Mouse (Mus musculus) left cerebral cortex, adult 2 months (tissue): Measurements from ENCODE around the gene Rfxank. TPM values are rescaled to one million over a fixed set of nuclear protein-coding genes. Genes with fewer than 3 reads are reported as not detected.

Source experiments
- DNase-seq, 2 experiments: peaks; one replicate each; pipeline ENCODE4 v3.0.0; 2021 to 2022; ENCODE audit warnings: low spot score in 2 of 2, mixed read lengths in 1 of 2; ENCODE audit errors: extremely low spot score in 1 of 2
- H3K27ac ChIP-seq: fragments of 200-600 bp; 2 replicates; pipeline ENCODE4 v1.8.1; 2022
- H3K4me3 ChIP-seq: fragments of 200-600 bp; 2 replicates; pipeline ENCODE4 v1.8.1; 2022
- CTCF ChIP-seq: fragments of 200-600 bp; IDR thresholded peaks from 2 replicates; pipeline ENCODE4 v1.8.1; 2022; ENCODE audit warnings: antibody characterized with exemption, mild to moderate bottlenecking, moderate library complexity
- intact Hi-C: fragments of 180-260 bp; cut with DNase I; formaldehyde crosslinking; loops from one replicate; pipeline ENCODE4 v1.15.1; 2025
- total RNA-seq, 2 experiments: library from RNA; stranded (reverse); gene quantifications; 2 replicates each; pipeline ENCODE4 v1.2.3; 2021

Gene Rfxank
- total RNA-seq, 2 experiments from 2014 or later = 13.1 to 14.2 TPM

GRCm38 (mm10) chr8:70170116-70170515 lies 31.2 kb upstream of the Rfxank start:
- intact Hi-C loops = no loop called here
- no peak for TF ChIP-seq CTCF
- H3K27ac ChIP-seq = no peak overlapping the region
- no peak overlapping the region for H3K4me3 ChIP-seq
- DNase-seq = no peak

- no peak overlapping the region for H3K27ac ChIP-seq
- intact Hi-C loops = loop anchor here (1.0 to 2.0 kb wide), 2 partner anchors 78 to 248 kb away; no protein-coding TSS in a partner anchor
- H3K4me3 ChIP-seq = no peak overlapping the region
- peak; percentile 50 to 58 for DNase-seq
- TF ChIP-seq CTCF = peak; percentile 93
These were observed 27.7 kb upstream of the Rfxank start for GRCm38 (mm10) chr8:70166504-70167110.

- TF ChIP-seq CTCF = no peak
- DNase-seq = no peak
- Histone ChIP-seq H3K4me3 (no peak overlapping the region), H3K27ac (no peak overlapping the region)
- intact Hi-C loops = no loop called here
These were observed 24.4 kb upstream of the Rfxank start for GRCm38 (mm10) chr8:70163316-70163715.

GRCm38 (mm10) chr8:70160015-70160414 lies 21.1 kb upstream of the Rfxank start:
- no peak for DNase-seq
- intact Hi-C loops = no loop called here
- no peak overlapping the region for H3K27ac ChIP-seq
- no peak for TF ChIP-seq CTCF
- H3K4me3 ChIP-seq = no peak overlapping the region

GRCm38 (mm10) chr8:70159211-70159610 lies 20.3 kb upstream of the Rfxank start:
- TF ChIP-seq CTCF = no peak
- intact Hi-C loops = no loop called here
- Histone ChIP-seq H3K4me3 (no peak overlapping the region), H3K27ac (no peak overlapping the region)
- DNase-seq = no peak

- intact Hi-C loops = no loop called here
- peak; percentile 64 to 69 for DNase-seq
- Histone ChIP-seq H3K4me3 (peak overlapping the region; percentile 55), H3K27ac (peak overlapping the region; percentile 36; the same call in 1 of the 2 replicates)
- TF ChIP-seq CTCF = no peak
These were observed 19.3 kb upstream of the Rfxank start for GRCm38 (mm10) chr8:70158069-70158853.

- intact Hi-C loops = no loop called here
- no peak for DNase-seq
- TF ChIP-seq CTCF = no peak
- Histone ChIP-seq H3K27ac (no peak overlapping the region), H3K4me3 (no peak overlapping the region)
These were observed 18.4 kb upstream of the Rfxank start for GRCm38 (mm10) chr8:70157240-70157800.

- H3K4me3 ChIP-seq = no peak overlapping the region
- no peak for TF ChIP-seq CTCF
- no peak overlapping the region for H3K27ac ChIP-seq
- intact Hi-C loops = no loop called here
- peak; percentile 36 to 43 for DNase-seq
These were observed 13.7 kb upstream of the Rfxank start for GRCm38 (mm10) chr8:70152537-70153257.

- DNase-seq = no peak
- H3K27ac ChIP-seq = no peak overlapping the region
- TF ChIP-seq CTCF = no peak
- H3K4me3 ChIP-seq = no peak overlapping the region
- intact Hi-C loops = no loop called here
These were observed 11.2 kb upstream of the Rfxank start for GRCm38 (mm10) chr8:70150158-70150557.

- H3K4me3 ChIP-seq = no peak overlapping the region
- intact Hi-C loops = no loop called here
- DNase-seq = no peak
- no peak for TF ChIP-seq CTCF
- no peak overlapping the region for H3K27ac ChIP-seq
These were observed 9.0 kb upstream of the Rfxank start for GRCm38 (mm10) chr8:70147678-70148607.

- intact Hi-C loops = no loop called here
- no peak for DNase-seq
- Histone ChIP-seq H3K4me3 (peak overlapping the region; percentile 82), H3K27ac (peak overlapping the region; percentile 89)
- TF ChIP-seq CTCF = no peak; the same call in 1 of the 2 replicates
These were observed 1.0 kb upstream of the Rfxank start for GRCm38 (mm10) chr8:70139981-70140380.
